Mouse (Mus musculus): ENCODE results near the gene Chd2.

- TF ChIP-seq POLR2A (IDR thresholded peaks at IDR 0.05; ENCODE audit: borderline replicate concordance, control insufficient read depth, low read depth, low read length): no peak
- no peak for TF ChIP-seq CTCF (IDR thresholded peaks at IDR 0.05; ENCODE audit: control insufficient read depth, insufficient read depth, low read length)
Measured at GRCm38 (mm10) chr7:73586717-73587116, 45.1 kb upstream of the Chd2 start.
